Mouse (Mus musculus): ENCODE measurements around the gene Rhoq. TPM values are rescaled to one million over a fixed set of nuclear protein-coding genes. Genes with fewer than 3 reads are reported as not detected.

The Rhoq gene
- polyA plus RNA-seq, 1 experiment from 2014 or later: 37.8 TPM

- DNase-seq (ENCODE audit: low spot score) (no peak), ATAC-seq (ENCODE audit: low read depth) (no peak)
- no peak overlapping the region for H3K9ac ChIP-seq (ENCODE audit: low read depth, low read length)
- H3K27me3 ChIP-seq (replicated peaks; ENCODE audit: control insufficient read depth, insufficient read depth, low read length): no peaks in the 10 kb centered on the region
- H3K4me2 ChIP-seq (ENCODE audit: low read depth, low read length): peak overlapping the region; percentile 67; the same call in 1 of the 2 replicates
- 80% methylated on average over 10 of the region's 10 CpGs for WGBS
- H3K4me3 ChIP-seq (ENCODE audit: low read depth, low read length): no peak overlapping the region
- H3K36me3 ChIP-seq (ENCODE audit: control insufficient read depth, insufficient read depth, low read length): peaks cover 12% of the 10 kb centered on the region
- H3K27ac ChIP-seq (replicated peaks; ENCODE audit: low read depth, low read length): no peak overlapping the region
- H3K9me3 ChIP-seq (ENCODE audit: control insufficient read depth, low read length): no peaks in the 10 kb centered on the region
- H3K4me1 ChIP-seq (ENCODE audit: control insufficient read depth, insufficient read depth, low read length): peaks cover 34% of the 10 kb centered on the region
Measured at GRCm38 (mm10) chr17:86966040-86966439, 3.2 kb downstream of the Rhoq start.

- Histone ChIP-seq H3K4me1 (ENCODE audit: control insufficient read depth, insufficient read depth, low read length) (peaks cover 25% of the 10 kb centered on the region), H3K4me3 (ENCODE audit: low read depth, low read length) (no peak overlapping the region), H3K36me3 (ENCODE audit: control insufficient read depth, insufficient read depth, low read length) (peaks cover 12% of the 10 kb centered on the region), H3K9ac (ENCODE audit: low read depth, low read length) (no peak overlapping the region), H3K9me3 (ENCODE audit: control insufficient read depth, low read length) (no peaks in the 10 kb centered on the region), H3K27ac (replicated peaks; ENCODE audit: low read depth, low read length) (peak overlapping the region; percentile 48), H3K27me3 (replicated peaks; ENCODE audit: control insufficient read depth, insufficient read depth, low read length) (no peaks in the 10 kb centered on the region), H3K4me2 (ENCODE audit: low read depth, low read length) (no peak overlapping the region)
- no peak for ATAC-seq (ENCODE audit: low read depth)
- 92% methylated on average over 12 of the region's 12 CpGs for WGBS
- no peak for DNase-seq (ENCODE audit: low spot score)
Measured at GRCm38 (mm10) chr17:86967048-86967447, 4.2 kb downstream of the Rhoq start.

- peak overlapping the region; percentile 48 for H3K27ac ChIP-seq (replicated peaks; ENCODE audit: low read depth, low read length)
- no peak for ATAC-seq (ENCODE audit: low read depth)
Measured at GRCm38 (mm10) chr17:86967536-86968525, 4.9 kb downstream of the Rhoq start.

GRCm38 (mm10) chr17:86968581-86968980 is 5.7 kb downstream of the Rhoq start:
- Histone ChIP-seq H3K27me3 (replicated peaks; ENCODE audit: control insufficient read depth, insufficient read depth, low read length) (no peaks in the 10 kb centered on the region), H3K4me3 (ENCODE audit: low read depth, low read length) (no peak overlapping the region), H3K36me3 (ENCODE audit: control insufficient read depth, insufficient read depth, low read length) (peaks cover 12% of the 10 kb centered on the region), H3K4me2 (ENCODE audit: low read depth, low read length) (no peak overlapping the region), H3K9me3 (ENCODE audit: control insufficient read depth, low read length) (no peaks in the 10 kb centered on the region), H3K9ac (ENCODE audit: low read depth, low read length) (no peak overlapping the region), H3K27ac (replicated peaks; ENCODE audit: low read depth, low read length) (no peak overlapping the region), H3K4me1 (ENCODE audit: control insufficient read depth, insufficient read depth, low read length) (peaks cover 25% of the 10 kb centered on the region)
- DNase-seq (ENCODE audit: low spot score) (no peak), ATAC-seq (ENCODE audit: low read depth) (no peak)
- WGBS: 89% methylated on average over 5 of the region's 5 CpGs

More at GRCm38 (mm10) chr17:86967536-86968525, 4.9 kb downstream of the Rhoq start:
- 80% methylated on average over 10 of the region's 10 CpGs for WGBS
- Histone ChIP-seq H3K9me3 (ENCODE audit: control insufficient read depth, low read length) (no peaks in the 10 kb centered on the region), H3K4me2 (ENCODE audit: low read depth, low read length) (no peak overlapping the region), H3K4me1 (ENCODE audit: control insufficient read depth, insufficient read depth, low read length) (peaks cover 25% of the 10 kb centered on the region), H3K27me3 (replicated peaks; ENCODE audit: control insufficient read depth, insufficient read depth, low read length) (no peaks in the 10 kb centered on the region), H3K4me3 (ENCODE audit: low read depth, low read length) (no peak overlapping the region), H3K9ac (ENCODE audit: low read depth, low read length) (no peak overlapping the region), H3K36me3 (ENCODE audit: control insufficient read depth, insufficient read depth, low read length) (peaks cover 12% of the 10 kb centered on the region)
- DNase-seq (ENCODE audit: low spot score): peak; percentile 50

- no peak for ATAC-seq (ENCODE audit: low read depth)
- Histone ChIP-seq H3K27me3 (replicated peaks; ENCODE audit: control insufficient read depth, insufficient read depth, low read length) (no peaks in the 10 kb centered on the region), H3K27ac (replicated peaks; ENCODE audit: low read depth, low read length) (no peak overlapping the region), H3K4me3 (ENCODE audit: low read depth, low read length) (no peak overlapping the region), H3K36me3 (ENCODE audit: control insufficient read depth, insufficient read depth, low read length) (peaks cover 12% of the 10 kb centered on the region), H3K9ac (ENCODE audit: low read depth, low read length) (no peak overlapping the region), H3K9me3 (ENCODE audit: control insufficient read depth, low read length) (no peaks in the 10 kb centered on the region), H3K4me2 (ENCODE audit: low read depth, low read length) (no peak overlapping the region), H3K4me1 (ENCODE audit: control insufficient read depth, insufficient read depth, low read length) (peaks cover 25% of the 10 kb centered on the region)
- 50% methylated on average over 5 of the region's 5 CpGs for WGBS
- no peak for DNase-seq (ENCODE audit: low spot score)
Measured at GRCm38 (mm10) chr17:86969582-86969981, 6.7 kb downstream of the Rhoq start.

GRCm38 (mm10) chr17:86970026-86970750 is 7.3 kb downstream of the Rhoq start:
- no peak overlapping the region for H3K4me3 ChIP-seq (ENCODE audit: low read depth, low read length)
- no peak for DNase-seq (ENCODE audit: low spot score)
- no peak overlapping the region for H3K9ac ChIP-seq (ENCODE audit: low read depth, low read length)
- H3K9me3 ChIP-seq (ENCODE audit: control insufficient read depth, low read length): no peaks in the 10 kb centered on the region
- H3K4me1 ChIP-seq (ENCODE audit: control insufficient read depth, insufficient read depth, low read length): peaks cover 19% of the 10 kb centered on the region
- H3K4me2 ChIP-seq (ENCODE audit: low read depth, low read length): no peak overlapping the region
- no peaks in the 10 kb centered on the region for H3K27me3 ChIP-seq (replicated peaks; ENCODE audit: control insufficient read depth, insufficient read depth, low read length)
- WGBS: 93% methylated on average over 13 of the region's 15 CpGs
- no peak overlapping the region for H3K27ac ChIP-seq (replicated peaks; ENCODE audit: low read depth, low read length)
- ATAC-seq (ENCODE audit: low read depth): no peak
- peaks cover 17% of the 10 kb centered on the region for H3K36me3 ChIP-seq (ENCODE audit: control insufficient read depth, insufficient read depth, low read length)

- DNase-seq (ENCODE audit: low spot score): no peak
- no peak overlapping the region for H3K4me3 ChIP-seq (ENCODE audit: low read depth, low read length)
- no peak overlapping the region for H3K27ac ChIP-seq (replicated peaks; ENCODE audit: low read depth, low read length)
- ATAC-seq (ENCODE audit: low read depth): no peak
- no peaks in the 10 kb centered on the region for H3K27me3 ChIP-seq (replicated peaks; ENCODE audit: control insufficient read depth, insufficient read depth, low read length)
- peaks cover 13% of the 10 kb centered on the region for H3K4me1 ChIP-seq (ENCODE audit: control insufficient read depth, insufficient read depth, low read length)
- H3K9ac ChIP-seq (ENCODE audit: low read depth, low read length): no peak overlapping the region
- WGBS: 84% methylated on average over 5 of the region's 5 CpGs
- no peak overlapping the region for H3K4me2 ChIP-seq (ENCODE audit: low read depth, low read length)
- H3K36me3 ChIP-seq (ENCODE audit: control insufficient read depth, insufficient read depth, low read length): peaks cover 26% of the 10 kb centered on the region
- H3K9me3 ChIP-seq (ENCODE audit: control insufficient read depth, low read length): no peaks in the 10 kb centered on the region
Measured at GRCm38 (mm10) chr17:86971036-86971435, 8.2 kb downstream of the Rhoq start.

- WGBS: 80% methylated on average over 7 of the region's 7 CpGs
Measured at GRCm38 (mm10) chr17:86971860-86972259, 9.0 kb downstream of the Rhoq start.

More at GRCm38 (mm10) chr17:86971860-86972259, 9.0 kb downstream of the Rhoq start:
- ATAC-seq (ENCODE audit: low read depth) (no peak), DNase-seq (ENCODE audit: low spot score) (no peak)
- H3K9ac ChIP-seq (ENCODE audit: low read depth, low read length): no peak overlapping the region
- no peaks in the 10 kb centered on the region for H3K27me3 ChIP-seq (replicated peaks; ENCODE audit: control insufficient read depth, insufficient read depth, low read length)
- H3K9me3 ChIP-seq (ENCODE audit: control insufficient read depth, low read length): no peaks in the 10 kb centered on the region
- H3K36me3 ChIP-seq (ENCODE audit: control insufficient read depth, insufficient read depth, low read length): peaks cover 32% of the 10 kb centered on the region
- no peak overlapping the region for H3K4me3 ChIP-seq (ENCODE audit: low read depth, low read length)
- no peak overlapping the region for H3K4me2 ChIP-seq (ENCODE audit: low read depth, low read length)
- H3K4me1 ChIP-seq (ENCODE audit: control insufficient read depth, insufficient read depth, low read length): peaks cover 13% of the 10 kb centered on the region
- no peak overlapping the region for H3K27ac ChIP-seq (replicated peaks; ENCODE audit: low read depth, low read length)
